Mouse (Mus musculus) forebrain, embryonic 12.5 days (tissue): Measurements from ENCODE around the gene Gsg1. TPM values are rescaled to one million over a fixed set of nuclear protein-coding genes. Genes with fewer than 3 reads are reported as not detected.

Experiments used
- ATAC-seq: fragments of 200-750 bp; cut with Nextera tagmentation; 2 replicates; pipeline ENCODE4 v1.8.0; 2017; ENCODE audit warnings: moderate TSS enrichment; ENCODE audit not compliant: low FRiP score
- H3K27ac ChIP-seq: fragments of 300-500 bp; sonication (generic); 2 replicates; pipeline ENCODE4 v1.5.1; 2016; ENCODE audit warnings: mild to moderate bottlenecking
- H3K27me3 ChIP-seq: fragments of 300-500 bp; sonication (generic); 2 replicates; pipeline ENCODE4 v1.6.1; 2016; ENCODE audit warnings: mild to moderate bottlenecking
- H3K36me3 ChIP-seq: fragments of 300-500 bp; sonication (generic); replicated peaks from 2 replicates; pipeline ENCODE4 v1.6.1; 2016; ENCODE audit warnings: mild to moderate bottlenecking
- H3K4me1 ChIP-seq: fragments of 300-500 bp; sonication (generic); 2 replicates; pipeline ENCODE4 v1.6.1; 2016
- H3K4me2 ChIP-seq: fragments of 300-500 bp; sonication (generic); 2 replicates; pipeline ENCODE4 v1.6.1; 2016; ENCODE audit warnings: mild to moderate bottlenecking, moderate library complexity
- H3K4me3 ChIP-seq: fragments of 300-500 bp; sonication (generic); replicated peaks from 2 replicates; pipeline ENCODE4 v1.5.1; 2016; ENCODE audit warnings: mild to moderate bottlenecking
- H3K9ac ChIP-seq: fragments of 300-500 bp; sonication (generic); 2 replicates; pipeline ENCODE4 v1.6.1; 2016; ENCODE audit warnings: mild to moderate bottlenecking
- H3K9me3 ChIP-seq: fragments of 300-500 bp; sonication (generic); 2 replicates; pipeline ENCODE4 v1.6.1; 2016
- WGBS: fragments of 180-500 bp; shearing (Covaris S2); methylation state at CpG from one replicate; pipeline ENCODE4 v1.1.7; 2016; 5-methylcytosine and 5-hydroxymethylcytosine counted together
- polyA plus RNA-seq: library from polyadenylated mRNA; unstranded; fragments of >200 nt; fragmentation: Nextera tagmentation; extraction: Ambion mirVana; gene quantifications from 2 replicates; pipeline ENCODE4 v1.2.1, GENCODE M21; 2016

The Gsg1 gene
- polyA plus RNA-seq, 1 experiment from 2014 or later, result 0.69 TPM

DNA sequence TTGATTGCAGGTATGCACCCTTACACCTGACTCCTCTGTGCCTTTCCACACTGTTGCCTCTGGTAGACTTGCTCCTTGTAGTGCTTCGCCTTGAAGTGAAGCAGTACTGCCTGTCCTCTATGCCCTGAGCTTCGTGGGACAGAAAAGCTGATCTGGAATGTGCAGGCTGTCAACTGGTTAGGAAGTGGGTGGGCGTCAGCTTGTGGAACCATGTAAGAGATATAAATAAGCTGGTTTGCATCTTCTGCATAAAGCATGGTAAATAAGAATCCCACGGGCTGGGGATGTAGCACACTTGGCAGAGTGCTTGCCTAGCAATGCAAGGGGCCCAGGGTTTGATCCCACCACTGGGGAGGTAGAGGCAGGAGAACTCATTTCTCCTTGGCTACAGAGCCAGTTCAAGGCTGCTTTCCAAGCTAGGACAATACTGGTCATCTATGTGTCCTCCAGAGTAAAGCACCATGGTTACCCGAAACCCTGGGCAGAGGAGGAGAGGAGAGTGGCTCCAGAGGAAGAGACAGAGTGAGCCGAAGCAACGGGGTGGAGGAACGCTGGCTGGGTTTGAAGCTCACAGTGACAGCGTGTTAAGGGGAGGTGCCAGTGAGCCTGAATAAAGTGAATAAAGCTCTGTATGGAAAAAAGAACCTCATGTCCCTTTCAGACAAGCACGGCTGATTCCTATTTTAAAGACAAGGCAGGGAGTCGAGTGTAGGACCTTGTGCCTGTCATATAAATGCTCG, 21.5 kb downstream of the Gsg1 start:
- ATAC-seq, result no peak

DNA sequence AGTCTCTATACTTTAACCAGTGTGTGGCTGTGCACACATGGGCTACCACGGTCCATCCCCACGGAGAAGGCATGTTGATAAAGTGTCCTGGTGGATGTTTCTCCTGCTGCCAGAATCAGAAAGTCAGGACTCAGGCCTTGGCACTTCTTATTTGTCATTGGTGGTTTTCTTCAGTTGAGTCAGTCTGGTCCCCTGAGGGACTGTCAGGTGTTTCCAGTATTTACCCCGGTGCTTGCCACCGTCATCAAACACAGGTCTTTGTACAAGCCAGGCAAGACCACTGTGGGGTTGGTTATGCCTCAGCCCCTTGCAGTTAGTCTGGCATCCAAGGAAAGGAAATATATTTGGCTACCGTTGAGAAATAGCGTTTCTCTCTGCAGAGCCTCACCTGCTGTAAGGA, 23.6 kb downstream of the Gsg1 start:
- H3K36me3 ChIP-seq, result peaks cover 33% of the 10 kb centered on the region

More for the DNA sequence above, 21.5 kb downstream of the Gsg1 start:
- Histone ChIP-seq H3K36me3 (peaks cover 38% of the 10 kb centered on the region), H3K4me2 (no peak overlapping the region), H3K9me3 (no peaks in the 10 kb centered on the region), H3K4me3 (no peak overlapping the region), H3K27me3 (no peaks in the 10 kb centered on the region), H3K27ac (no peak overlapping the region), H3K9ac (no peak overlapping the region), H3K4me1 (peaks cover 7% of the 10 kb centered on the region)
- WGBS, result 80% methylated on average over 12 of the region's 12 CpGs

DNA sequence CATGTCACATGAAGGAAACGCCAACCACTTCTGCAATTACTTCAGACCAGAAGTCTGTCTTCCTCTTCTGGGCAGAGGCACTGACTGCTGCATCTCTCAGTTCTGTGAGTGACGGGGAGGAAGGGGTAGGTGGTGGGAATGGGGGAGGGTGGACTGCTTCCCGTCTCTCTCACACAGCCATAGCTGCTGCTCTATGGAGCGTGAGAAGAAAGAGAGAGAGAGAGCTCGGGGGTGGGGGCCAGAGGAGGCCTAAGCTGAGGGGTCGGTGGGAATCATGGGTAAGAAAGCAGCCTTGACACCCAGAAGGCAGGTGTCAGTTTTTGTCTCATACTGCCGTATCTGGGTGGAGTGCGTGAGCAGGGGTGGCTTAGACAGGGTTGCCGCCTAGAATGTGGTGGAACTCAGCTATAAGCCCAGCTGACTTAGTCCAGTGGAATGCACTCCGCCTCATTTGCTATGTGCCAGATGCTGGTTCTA, 25.6 kb downstream of the Gsg1 start:
- Histone ChIP-seq H3K27ac (no peak overlapping the region), H3K4me1 (peaks cover 14% of the 10 kb centered on the region), H3K36me3 (peaks cover 34% of the 10 kb centered on the region), H3K27me3 (no peaks in the 10 kb centered on the region), H3K9me3 (no peaks in the 10 kb centered on the region), H3K4me3 (no peak overlapping the region), H3K9ac (no peak overlapping the region), H3K4me2 (no peak overlapping the region)
- ATAC-seq, result peak; percentile 66
- WGBS, result 37% methylated on average over 10 of the region's 10 CpGs

More for the DNA sequence above, 23.6 kb downstream of the Gsg1 start:
- Histone ChIP-seq H3K4me3 (no peak overlapping the region), H3K9ac (no peak overlapping the region), H3K27ac (no peak overlapping the region), H3K27me3 (no peaks in the 10 kb centered on the region), H3K4me2 (no peak overlapping the region), H3K9me3 (no peaks in the 10 kb centered on the region), H3K4me1 (peaks cover 7% of the 10 kb centered on the region)
- WGBS, result 90% methylated on average over 6 of the region's 6 CpGs
- no peak for ATAC-seq

DNA sequence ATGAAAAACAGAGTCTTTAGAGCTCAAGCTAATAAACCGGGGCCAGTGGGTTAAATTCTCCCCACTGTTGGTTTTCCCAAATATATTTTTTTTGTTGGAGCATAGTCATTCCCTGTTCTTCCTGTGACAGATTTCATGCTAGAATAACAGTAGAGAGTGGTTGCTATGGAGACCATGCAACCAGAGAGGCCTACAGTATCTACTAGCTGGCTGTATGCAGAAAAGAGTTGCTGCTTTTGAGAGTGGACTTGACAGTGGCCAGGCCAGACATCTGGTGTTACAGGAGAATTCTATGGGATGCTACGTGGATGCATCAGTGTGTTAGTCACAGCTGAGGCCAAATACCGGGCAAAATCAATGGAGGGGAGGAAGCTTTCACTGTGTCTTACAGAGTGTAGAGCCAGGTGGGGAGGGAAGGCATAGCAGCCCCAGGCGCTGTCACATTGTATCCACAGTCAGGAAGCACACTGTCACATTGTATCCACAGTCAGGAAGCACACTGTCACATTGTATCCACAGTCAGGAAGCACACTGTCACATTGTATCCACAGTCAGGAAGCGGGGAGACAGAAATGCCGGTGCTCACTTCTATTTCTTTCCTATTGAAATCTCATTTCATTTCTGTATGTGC, 30.2 kb downstream of the Gsg1 start:
- Histone ChIP-seq H3K9ac (no peak overlapping the region), H3K27ac (peak overlapping the region; percentile 32; the same call in 1 of the 2 replicates), H3K4me1 (peaks cover 16% of the 10 kb centered on the region), H3K27me3 (no peaks in the 10 kb centered on the region), H3K4me3 (no peak overlapping the region), H3K9me3 (no peaks in the 10 kb centered on the region), H3K36me3 (peaks cover 21% of the 10 kb centered on the region), H3K4me2 (no peak overlapping the region)
- peak; percentile 45; the same call in 1 of the 2 replicates for ATAC-seq
- WGBS, result 71% methylated on average over 6 of the region's 6 CpGs

DNA sequence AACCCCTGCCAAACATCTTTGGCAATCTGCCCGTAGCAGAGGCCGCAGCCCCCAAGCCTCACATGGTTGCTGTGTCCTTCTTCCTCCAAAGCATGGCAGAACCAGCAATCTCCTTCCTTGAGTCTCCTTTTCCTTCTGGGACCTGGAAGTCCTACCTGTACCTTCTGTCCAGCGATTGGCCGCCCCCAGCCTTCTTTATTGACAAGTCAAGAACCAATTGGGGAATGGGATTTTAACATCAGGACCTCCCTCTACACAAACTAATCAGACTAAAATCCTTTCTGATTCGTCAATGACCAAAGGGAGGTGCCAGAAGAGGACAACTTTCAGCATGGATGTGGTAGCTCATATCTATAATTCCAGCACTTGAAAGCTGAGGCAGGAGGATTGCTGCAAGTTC, 34.2 kb downstream of the Gsg1 start:
- no peak overlapping the region for H3K9ac ChIP-seq
- peaks cover 8% of the 10 kb centered on the region for H3K4me1 ChIP-seq
- no peak overlapping the region for H3K4me2 ChIP-seq
- H3K4me3 ChIP-seq, result no peak overlapping the region
- no peaks in the 10 kb centered on the region for H3K9me3 ChIP-seq
- H3K27me3 ChIP-seq, result no peaks in the 10 kb centered on the region
- ATAC-seq, result no peak
- H3K27ac ChIP-seq, result no peak overlapping the region
- H3K36me3 ChIP-seq, result peaks cover 14% of the 10 kb centered on the region
- WGBS, result 88% methylated on average over 5 of the region's 5 CpGs

DNA sequence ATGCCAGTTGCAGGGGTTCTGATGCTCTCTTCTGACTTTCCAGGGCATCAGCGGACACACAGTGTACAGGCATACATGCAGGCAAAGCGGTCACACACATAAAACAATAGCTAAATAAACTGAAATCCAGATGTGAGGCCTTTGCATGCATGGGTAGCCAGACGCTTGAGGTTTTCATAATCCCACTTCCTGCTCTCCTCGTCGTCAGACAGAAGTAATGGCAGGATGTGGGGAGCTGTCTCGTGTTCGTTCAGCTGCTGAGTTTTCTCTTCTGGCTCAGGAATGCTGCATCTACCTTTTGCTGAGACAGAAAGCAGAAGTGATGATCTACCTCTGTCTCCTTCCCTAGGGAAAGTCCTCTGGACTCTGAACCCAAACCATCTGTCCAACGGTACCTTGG, 35.8 kb downstream of the Gsg1 start:
- no peak overlapping the region for H3K27ac ChIP-seq
- H3K36me3 ChIP-seq, result peaks cover 14% of the 10 kb centered on the region
- H3K9ac ChIP-seq, result no peak overlapping the region
- H3K4me1 ChIP-seq, result peaks cover under 1% of the 10 kb centered on the region; the same call in 1 of the 2 replicates
- H3K9me3 ChIP-seq, result no peaks in the 10 kb centered on the region
- no peak overlapping the region for H3K4me2 ChIP-seq
- H3K27me3 ChIP-seq, result no peaks in the 10 kb centered on the region
- H3K4me3 ChIP-seq, result no peak overlapping the region
- ATAC-seq, result no peak
- 91% methylated on average over 8 of the region's 8 CpGs for WGBS

DNA sequence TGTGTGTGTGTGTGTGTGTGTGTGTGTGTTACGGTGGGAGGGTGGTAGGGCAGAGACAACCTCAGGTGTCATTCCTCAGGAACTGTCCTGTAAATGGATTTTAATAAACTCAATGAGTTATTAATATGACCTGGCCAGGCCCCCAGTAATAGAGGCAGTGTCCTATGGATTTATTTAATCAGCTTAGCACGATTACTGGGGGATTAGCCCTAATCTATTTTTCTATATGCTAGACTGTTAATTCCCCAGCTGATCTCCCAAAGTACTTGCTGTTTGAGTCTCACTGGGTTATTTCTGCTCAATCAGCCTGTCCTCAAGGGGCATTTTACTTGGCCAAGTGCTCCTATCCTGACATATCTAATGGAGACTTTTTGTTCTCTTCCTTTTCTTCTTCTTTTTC, 41.5 kb downstream of the Gsg1 start:
- Histone ChIP-seq H3K27ac (no peak overlapping the region), H3K4me1 (no peaks in the 10 kb centered on the region), H3K9ac (no peak overlapping the region), H3K4me2 (no peak overlapping the region), H3K27me3 (no peaks in the 10 kb centered on the region), H3K4me3 (no peak overlapping the region), H3K9me3 (no peaks in the 10 kb centered on the region), H3K36me3 (peaks cover 6% of the 10 kb centered on the region)
- WGBS, result 48% methylated on average over 2 of the region's 2 CpGs
- no peak for ATAC-seq

DNA sequence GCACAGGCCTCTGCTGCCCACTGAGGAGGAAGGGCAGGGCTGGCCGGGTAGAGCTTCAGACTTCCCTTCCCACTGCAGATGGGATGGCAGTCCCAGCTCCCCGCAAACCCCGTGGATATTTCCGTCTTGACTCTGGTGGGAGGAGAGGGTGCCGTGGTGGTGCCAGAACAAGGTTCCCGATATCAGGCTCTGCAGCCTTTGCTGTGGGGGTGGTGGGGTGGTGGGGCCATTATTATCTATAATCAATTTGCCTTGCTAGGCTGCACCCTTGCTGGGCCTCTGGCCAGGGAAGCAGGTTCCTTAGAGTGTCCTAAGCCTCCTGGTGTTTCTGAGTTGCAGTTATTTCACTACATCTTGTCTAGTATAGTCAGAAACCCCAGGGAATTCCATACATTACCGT, 43.0 kb downstream of the Gsg1 start:
- no peak overlapping the region for H3K4me3 ChIP-seq
- no peak overlapping the region for H3K4me2 ChIP-seq
- ATAC-seq, result no peak
- peaks cover 11% of the 10 kb centered on the region for H3K4me1 ChIP-seq
- H3K36me3 ChIP-seq, result peaks cover 6% of the 10 kb centered on the region; the same call in 1 of the 2 replicates
- WGBS, result 80% methylated on average over 7 of the region's 7 CpGs
- no peak overlapping the region for H3K9ac ChIP-seq
- no peaks in the 10 kb centered on the region for H3K9me3 ChIP-seq
- H3K27me3 ChIP-seq, result no peaks in the 10 kb centered on the region
- no peak overlapping the region for H3K27ac ChIP-seq

DNA sequence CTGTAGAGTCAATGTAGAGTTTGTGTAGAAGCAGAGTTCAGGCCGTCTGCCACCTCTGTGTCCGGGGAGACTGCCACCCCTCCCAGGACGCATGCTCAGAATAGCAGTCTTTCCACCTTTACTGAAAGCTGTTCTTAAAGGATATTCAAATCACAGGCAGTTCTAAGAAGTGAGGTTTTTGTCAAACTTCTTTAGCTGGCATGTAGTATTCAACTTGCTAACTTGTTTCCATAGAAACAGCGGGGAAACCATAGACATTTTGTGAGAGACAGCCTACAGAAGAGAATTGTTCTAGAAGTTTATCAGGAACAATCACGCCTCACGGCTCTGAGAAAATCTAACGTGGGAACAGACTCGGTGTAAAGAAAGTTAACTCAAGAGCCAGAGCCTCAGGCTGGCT, 47.2 kb downstream of the Gsg1 start:
- H3K4me3 ChIP-seq, result no peak overlapping the region
- no peak for ATAC-seq
- H3K4me2 ChIP-seq, result no peak overlapping the region
- H3K36me3 ChIP-seq, result 0 out of 2 replicates have a peak, but pooled peaks cover 6% of the 10 kb centered on the region
- no peak overlapping the region for H3K9ac ChIP-seq
- H3K27me3 ChIP-seq, result no peaks in the 10 kb centered on the region
- H3K27ac ChIP-seq, result peak overlapping the region; percentile 44
- H3K9me3 ChIP-seq, result no peaks in the 10 kb centered on the region
- 31% methylated on average over 8 of the region's 8 CpGs for WGBS
- H3K4me1 ChIP-seq, result peaks cover 11% of the 10 kb centered on the region

DNA sequence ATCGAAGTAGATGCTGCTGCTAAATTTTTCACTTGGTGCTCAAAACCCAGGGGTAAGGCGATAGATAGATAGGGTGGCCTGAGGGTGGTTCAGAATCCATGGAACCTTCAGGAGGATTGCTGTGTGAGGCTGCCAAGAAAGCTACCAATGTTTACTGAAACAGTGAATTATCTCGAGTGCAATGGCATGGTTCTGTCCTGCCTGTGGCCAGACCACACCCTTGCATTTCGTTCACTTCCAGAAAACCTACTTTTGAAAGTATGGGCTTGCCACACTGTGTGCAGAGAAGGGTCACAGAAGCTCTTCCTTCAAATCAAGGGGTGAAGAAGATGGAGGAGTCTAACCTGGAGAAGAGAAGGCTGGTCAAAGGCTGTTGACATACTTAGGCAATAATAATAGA, 48.3 kb downstream of the Gsg1 start:
- ATAC-seq, result no peak
- Histone ChIP-seq H3K9me3 (no peaks in the 10 kb centered on the region), H3K4me1 (peaks cover 11% of the 10 kb centered on the region), H3K4me3 (no peak overlapping the region), H3K27ac (no peak overlapping the region), H3K36me3 (0 out of 2 replicates have a peak, but pooled peaks cover 3% of the 10 kb centered on the region), H3K27me3 (no peaks in the 10 kb centered on the region), H3K9ac (no peak overlapping the region), H3K4me2 (no peak overlapping the region)
- WGBS, result 94% methylated on average over 4 of the region's 4 CpGs

DNA sequence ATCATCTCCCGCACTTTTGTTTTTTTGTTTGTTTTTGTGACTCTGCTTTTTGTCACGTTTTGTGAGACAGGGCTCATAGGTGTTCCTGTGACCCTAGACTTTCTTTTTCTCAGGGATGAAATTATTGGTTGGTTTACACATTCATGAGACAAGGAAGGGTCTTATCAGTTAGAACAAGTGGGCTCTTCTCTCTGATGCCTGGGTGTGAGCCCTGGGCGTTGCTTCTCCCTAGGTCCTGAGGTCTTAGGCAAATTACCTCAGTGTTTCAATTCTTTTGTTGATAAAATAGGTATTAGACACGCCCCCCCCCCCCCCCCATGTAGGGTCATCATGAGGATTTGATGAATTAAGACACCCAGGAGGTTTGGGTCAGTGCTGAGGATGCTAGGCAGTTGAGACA, 49.3 kb downstream of the Gsg1 start:
- H3K36me3 ChIP-seq, result 0 out of 2 replicates have a peak, but pooled peaks cover 3% of the 10 kb centered on the region
- no peak overlapping the region for H3K4me2 ChIP-seq
- no peak overlapping the region for H3K9ac ChIP-seq
- ATAC-seq, result no peak
- WGBS, result 75% methylated on average over 4 of the region's 4 CpGs
- no peak overlapping the region for H3K27ac ChIP-seq
- H3K4me3 ChIP-seq, result no peak overlapping the region
- no peaks in the 10 kb centered on the region for H3K27me3 ChIP-seq
- H3K4me1 ChIP-seq, result peaks cover 11% of the 10 kb centered on the region
- no peaks in the 10 kb centered on the region for H3K9me3 ChIP-seq

DNA sequence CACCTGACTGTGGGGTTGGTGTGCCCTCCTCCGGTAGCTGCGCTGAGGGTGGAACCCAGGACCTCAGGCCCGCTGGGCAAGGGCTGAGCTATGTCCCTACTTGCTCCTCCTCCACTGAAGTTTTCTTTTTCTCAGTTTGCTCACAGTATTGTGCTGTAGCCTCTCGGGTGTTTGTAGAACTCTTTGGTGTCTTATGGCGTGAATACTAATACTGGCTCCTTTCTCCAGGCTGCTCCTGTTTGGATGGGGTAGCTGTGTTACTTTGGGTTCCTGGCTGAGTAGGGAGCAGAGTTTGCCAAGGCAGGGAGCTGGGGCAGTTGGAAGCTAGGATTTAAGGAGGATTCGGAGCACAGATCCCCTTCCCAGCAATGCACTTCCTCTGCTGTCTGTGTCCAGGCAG, 50.4 kb downstream of the Gsg1 start:
- peaks cover 17% of the 10 kb centered on the region for H3K4me1 ChIP-seq
- no peak for ATAC-seq
- no peak overlapping the region for H3K9ac ChIP-seq
- H3K4me3 ChIP-seq, result no peak overlapping the region
- no peak overlapping the region for H3K4me2 ChIP-seq
- H3K36me3 ChIP-seq, result no peaks in the 10 kb centered on the region
- WGBS, result 64% methylated on average over 6 of the region's 6 CpGs
- no peaks in the 10 kb centered on the region for H3K27me3 ChIP-seq
- no peaks in the 10 kb centered on the region for H3K9me3 ChIP-seq
- H3K27ac ChIP-seq, result 0 out of 2 replicates have a peak overlapping the region, but pooled peaks have one; percentile 26
